Comparison of ENCODE assay signal across 9 mouse cellular contexts in genomic region chr4:141076761-141077506, GRCm38 (mm10). TPM values are rescaled to one million over a fixed set of nuclear protein-coding genes. Genes with fewer than 3 reads are reported as not detected.
DNase-seq lines count a peak whose midpoint lies in the region; ATAC-seq and TF ChIP-seq lines count a peak whose summit lies in the region.
"Had no signal": no experiment of that assay in that cellular context is flagged by ENCODE, and none has a peak within 500 bp of the region (broad histone marks: within the 10 kb centered on the region; RNA-seq: fewer than 3 reads in every experiment).

No protein-coding gene starts in this region.

- H3K4me1 ChIP-seq in heart, postnatal 0 days (ENCODE audit: control insufficient read depth, insufficient read depth): peaks cover 26% of the 10 kb centered on the region
- H3K4me1 ChIP-seq in lung, adult 2 months (ENCODE audit: control insufficient read depth, insufficient read depth, low read length): peaks cover 16% of the 10 kb centered on the region

- DNase-seq in cerebellum, adult 11-12 months: peak; percentile 22
- DNase-seq in cerebellum, postnatal 25 days: no peak
- peak; percentile 70 for DNase-seq in c-Kit-positive CD71-positive TER-119-positive erythroid progenitor cells, embryonic 14.5 days (ENCODE audit: low spot score)
- no peak for DNase-seq in heart, postnatal 0 days (ENCODE audit: low spot score)
- no peak for DNase-seq in lung, adult 2 months
- DNase-seq in adrenal gland, adult 18-20 months (ENCODE audit: low spot score in 2 of 2): no peak
- DNase-seq in adipocyte (ENCODE audit: low spot score): no peak

- TF ChIP-seq POLR2A in lung, adult 2 months (IDR thresholded peaks at IDR 0.05; ENCODE audit: borderline replicate concordance, extremely low read depth, low read depth, low read length): no peak

- peak overlapping the region; percentile 74 for H3K27ac ChIP-seq in heart, postnatal 0 days (ENCODE audit: low read depth)

- TF ChIP-seq EP300 in heart, postnatal 0 days (IDR thresholded peaks at IDR 0.05; ENCODE audit: low read depth): no peak

- no peaks in the 10 kb centered on the region for H3K27me3 ChIP-seq in heart, postnatal 0 days (ENCODE audit: control insufficient read depth, insufficient read depth, low read length)

- H3K9me3 ChIP-seq in heart, postnatal 0 days (replicated peaks; ENCODE audit: control insufficient read depth, low read length): no peaks in the 10 kb centered on the region

- H3K4me3 ChIP-seq in heart, postnatal 0 days (ENCODE audit: low read depth, low read length): peak overlapping the region; percentile 92
- peak overlapping the region; percentile 97 for H3K4me3 ChIP-seq in lung, adult 2 months (replicated peaks; ENCODE audit: extremely low read depth, low read depth, low read length)

- no peak for ATAC-seq in heart, postnatal 0 days (ENCODE audit: insufficient read depth, low read depth)
- ATAC-seq in neutrophil, adult 5-6 weeks (ENCODE audit: extremely low read depth, insufficient number of reproducible peaks, low FRiP score, poor library complexity, severe bottlenecking): peak; percentile 54

- WGBS in heart, postnatal 0 days: 55% methylated on average over 17 of the region's 17 CpGs
- 52% methylated on average over 17 of the region's 17 CpGs for WGBS in lung, adult 2 months

- H3K4me2 ChIP-seq in heart, postnatal 0 days (ENCODE audit: low read depth, low read length): peak overlapping the region; percentile 93

- H3K36me3 ChIP-seq in heart, postnatal 0 days (replicated peaks; ENCODE audit: control insufficient read depth, insufficient read depth, low read length): peaks cover 7% of the 10 kb centered on the region

- TF ChIP-seq CTCF in heart, postnatal 0 days (IDR thresholded peaks at IDR 0.05; ENCODE audit: low read depth): no peak
- no peak for TF ChIP-seq CTCF in lung, adult 2 months (IDR thresholded peaks at IDR 0.05; ENCODE audit: insufficient read depth, low read length)

- peak overlapping the region; percentile 71 for H3K9ac ChIP-seq in heart, postnatal 0 days (replicated peaks; ENCODE audit: low read depth, low read length)

RNA-seq across cellular contexts. Expression of gene Necap2, which starts 1.2 kb away (rescaled TPM):
- 30.2 and 47.1 TPM in 2 replicates for total RNA-seq in heart, postnatal 0 days (2014; rRNA removed; ENCODE audit: low replicate concordance)
- 31.8 and 33.8 TPM in 2 replicates for polyA plus RNA-seq in heart, postnatal 0 days (2015; fragmentation: Nextera tagmentation; extraction: Ambion mirVana)
- 76.7 and 85.5 TPM in 2 replicates for polyA plus RNA-seq in lung, adult 2 months (2012; rRNA removed)
- total RNA-seq in neutrophil, adult 5-6 weeks (2017): 104 and 117 TPM in 2 replicates
- total RNA-seq in adrenal gland, adult 18-20 months (2021): 10 to 100 TPM; 59.3 to 61.1 TPM

RNA-seq across cellular contexts. Expression of gene Spata21, which starts 11.2 kb away (rescaled TPM):
- not detected in 2 replicates for total RNA-seq in heart, postnatal 0 days (2014; rRNA removed; ENCODE audit: low replicate concordance)
- polyA plus RNA-seq in heart, postnatal 0 days (2015; fragmentation: Nextera tagmentation; extraction: Ambion mirVana): 0.04 TPM in 1 of 2 replicates, not detected in the other
- polyA plus RNA-seq in lung, adult 2 months (2012; rRNA removed): not detected in 2 replicates
- total RNA-seq in neutrophil, adult 5-6 weeks (2017): not detected in 2 replicates
- total RNA-seq in adrenal gland, adult 18-20 months (2021): not detected
- total RNA-seq: heart, postnatal 36 days had no signal

RNA-seq across cellular contexts. Expression of gene Crocc, which starts 16.6 kb away (rescaled TPM):
- 4.6 and 4.9 TPM in 2 replicates for total RNA-seq in heart, postnatal 0 days (2014; rRNA removed; ENCODE audit: low replicate concordance)
- polyA plus RNA-seq in heart, postnatal 0 days (2015; fragmentation: Nextera tagmentation; extraction: Ambion mirVana): 1.8 and 2.1 TPM in 2 replicates
- 10.1 and 14.0 TPM in 2 replicates for polyA plus RNA-seq in lung, adult 2 months (2012; rRNA removed)
- total RNA-seq in neutrophil, adult 5-6 weeks (2017): 6.5 and 6.8 TPM in 2 replicates
- total RNA-seq in adrenal gland, adult 18-20 months (2021): 1 to 10 TPM; 6.4 to 6.9 TPM

Comparison
In these comparisons a context has a peak if more than half of its experiments do, and no peak if none do; other contexts are left out.
1. DNase-seq: peak in cerebellum, adult 11-12 months (single experiment) and c-Kit-positive CD71-positive TER-119-positive erythroid progenitor cells, embryonic 14.5 days (single experiment); none in cerebellum, postnatal 25 days (0 of 2), heart, postnatal 0 days (single experiment), lung, adult 2 months (single experiment), adrenal gland, adult 18-20 months (0 of 2) and adipocyte (single experiment).